ENCODE assay signal across 29 mouse cellular contexts in the genomic region with DNA sequence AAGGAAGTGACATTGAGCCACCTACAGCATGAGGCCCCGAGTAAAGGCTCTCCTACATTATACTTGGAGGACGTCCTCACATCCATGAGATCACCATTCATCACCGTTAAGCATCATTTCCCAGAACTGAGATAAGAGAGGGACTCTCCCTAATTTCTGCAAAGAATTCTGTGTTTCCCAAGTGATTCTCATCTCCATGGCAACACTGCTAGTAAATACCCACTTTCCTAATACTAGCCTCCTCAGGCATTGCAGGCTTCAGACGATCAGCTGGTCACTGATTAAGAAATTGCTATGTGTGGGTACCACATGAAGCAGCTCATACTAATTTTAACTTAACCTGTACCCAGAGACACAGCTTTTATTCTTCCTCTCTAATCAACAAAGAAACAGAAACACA. TPM values are rescaled to one million over a fixed set of nuclear protein-coding genes. Genes with fewer than 3 reads are reported as not detected.
DNase-seq lines count a peak whose midpoint lies in the region; ATAC-seq and TF ChIP-seq lines count a peak whose summit lies in the region.
"Had no signal": no experiment of that assay in that cellular context is flagged by ENCODE, and none has a peak within 500 bp of the region (broad histone marks: within the 10 kb centered on the region; RNA-seq: fewer than 3 reads in every experiment).

No protein-coding gene starts in this region.

- no peaks in the 10 kb centered on the region for H3K9me3 ChIP-seq in forebrain, postnatal 0 days (ENCODE audit: low read length)
- no peaks in the 10 kb centered on the region for H3K9me3 ChIP-seq in forebrain, embryonic 14.5 days (replicated peaks; ENCODE audit: control insufficient read depth, low read length)
- H3K9me3 ChIP-seq in lung, postnatal 0 days (ENCODE audit: low read length), result no peaks in the 10 kb centered on the region
- H3K9me3 ChIP-seq: embryonic facial prominence, embryonic 12.5 days; G1E; heart, embryonic 15.5 days; hindbrain, embryonic 10.5 days; limb, embryonic 15.5 days; lung, embryonic 15.5 days; midbrain, embryonic 12.5 days; stomach, embryonic 15.5 days had no signal

- no peaks in the 10 kb centered on the region for H3K4me1 ChIP-seq in forebrain, postnatal 0 days (ENCODE audit: insufficient read depth)
- no peaks in the 10 kb centered on the region for H3K4me1 ChIP-seq in forebrain, embryonic 14.5 days (ENCODE audit: control insufficient read depth, insufficient read depth, low read length)
- 0 out of 2 replicates have a peak, but pooled peaks cover 6% of the 10 kb centered on the region for H3K4me1 ChIP-seq in lung, postnatal 0 days (ENCODE audit: insufficient read depth, low read depth, low read length)
- H3K4me1 ChIP-seq in thymus, adult 2 months (replicated peaks; ENCODE audit: control insufficient read depth, insufficient read depth, low read length), result peaks cover 14% of the 10 kb centered on the region
- H3K4me1 ChIP-seq: hindbrain, embryonic 10.5 days; limb, embryonic 15.5 days had no signal

- peak; percentile 57 for ATAC-seq in forebrain, postnatal 0 days
- ATAC-seq in forebrain, embryonic 14.5 days, result no peak
- peak; percentile 72 for ATAC-seq in lung, postnatal 0 days
- ATAC-seq: intestine, embryonic 16.5 days had no signal

- H3K9ac ChIP-seq in forebrain, postnatal 0 days, result no peak overlapping the region
- H3K9ac ChIP-seq in forebrain, embryonic 14.5 days (ENCODE audit: low read length), result no peak overlapping the region
- no peak overlapping the region for H3K9ac ChIP-seq in lung, postnatal 0 days (replicated peaks; ENCODE audit: low read depth)
- H3K9ac ChIP-seq: embryonic facial prominence, embryonic 12.5 days; heart, embryonic 15.5 days; limb, embryonic 15.5 days; liver, embryonic 14.5 days; lung, embryonic 15.5 days; midbrain, embryonic 12.5 days; stomach, embryonic 15.5 days had no signal

- H3K4me2 ChIP-seq in forebrain, postnatal 0 days (ENCODE audit: low read depth), result no peak overlapping the region
- H3K4me2 ChIP-seq in forebrain, embryonic 14.5 days (ENCODE audit: low read length), result no peak overlapping the region
- H3K4me2 ChIP-seq in lung, postnatal 0 days (replicated peaks; ENCODE audit: low read depth, low read length), result no peak overlapping the region
- H3K4me2 ChIP-seq: embryonic facial prominence, embryonic 12.5 days; heart, embryonic 15.5 days; limb, embryonic 15.5 days; lung, embryonic 15.5 days; midbrain, embryonic 12.5 days; stomach, embryonic 15.5 days had no signal

- 40% methylated on average over 4 of the region's 4 CpGs for whole genome bisulfite sequencing in forebrain, postnatal 0 days
- 69% methylated on average over 4 of the region's 4 CpGs for WGBS in forebrain, embryonic 14.5 days
- 23% methylated on average over 4 of the region's 4 CpGs for WGBS in lung, postnatal 0 days
- WGBS in thymus, adult 2 months, result 82% methylated on average over 4 of the region's 4 CpGs

- TF ChIP-seq EP300 in lung, postnatal 0 days (IDR thresholded peaks at IDR 0.05), result peak; percentile 68

- no peaks in the 10 kb centered on the region for H3K36me3 ChIP-seq in forebrain, postnatal 0 days (ENCODE audit: insufficient read depth)
- no peaks in the 10 kb centered on the region for H3K36me3 ChIP-seq in forebrain, embryonic 14.5 days (ENCODE audit: control insufficient read depth, insufficient read depth, low read length)
- H3K36me3 ChIP-seq in lung, postnatal 0 days (ENCODE audit: insufficient read depth, low read length), result no peaks in the 10 kb centered on the region
- no peaks in the 10 kb centered on the region for H3K36me3 ChIP-seq in thymus, adult 2 months (ENCODE audit: control insufficient read depth, insufficient read depth, low read length)
- H3K36me3 ChIP-seq: embryonic facial prominence, embryonic 12.5 days; G1E; heart, embryonic 15.5 days; hindbrain, embryonic 10.5 days; limb, embryonic 15.5 days; lung, embryonic 15.5 days; midbrain, embryonic 12.5 days; stomach, embryonic 15.5 days had no signal

- TF ChIP-seq CTCF in forebrain, postnatal 0 days (IDR thresholded peaks at IDR 0.05; ENCODE audit: low read depth), result no peak
- no peak for TF ChIP-seq CTCF in lung, postnatal 0 days (IDR thresholded peaks at IDR 0.05)
- TF ChIP-seq CTCF in thymus, adult 2 months (IDR thresholded peaks at IDR 0.05; ENCODE audit: borderline replicate concordance, control insufficient read depth, extremely low read depth, insufficient read depth, low read length, poor library complexity), result no peak

- H3K4me3 ChIP-seq in forebrain, postnatal 0 days (ENCODE audit: low read depth, low read length), result no peak overlapping the region
- H3K4me3 ChIP-seq in forebrain, embryonic 14.5 days (ENCODE audit: low read depth, low read length), result no peak overlapping the region
- H3K4me3 ChIP-seq in lung, postnatal 0 days (ENCODE audit: low read depth, low read length), result no peak overlapping the region
- H3K4me3 ChIP-seq in thymus, adult 2 months (ENCODE audit: control insufficient read depth, insufficient read depth, low read length), result no peak overlapping the region
- H3K4me3 ChIP-seq: embryonic facial prominence, embryonic 12.5 days; erythroblast, embryonic 14.5 days; heart, embryonic 15.5 days; hindbrain, embryonic 10.5 days; limb, embryonic 15.5 days; lung, embryonic 15.5 days; midbrain, embryonic 12.5 days; stomach, embryonic 15.5 days had no signal

- H3K27ac ChIP-seq in forebrain, postnatal 0 days (ENCODE audit: low read depth, low read length), result no peak overlapping the region
- H3K27ac ChIP-seq in forebrain, embryonic 14.5 days (ENCODE audit: low read depth, low read length), result no peak overlapping the region
- no peak overlapping the region for H3K27ac ChIP-seq in lung, postnatal 0 days (ENCODE audit: low read length)
- H3K27ac ChIP-seq in thymus, adult 2 months (ENCODE audit: control insufficient read depth, insufficient read depth, low read length), result peak overlapping the region; percentile 45; the same call in 1 of the 2 replicates
- H3K27ac ChIP-seq: embryonic facial prominence, embryonic 12.5 days; heart, embryonic 15.5 days; hindbrain, embryonic 10.5 days; limb, embryonic 15.5 days; liver, embryonic 14.5 days; lung, embryonic 15.5 days; midbrain, embryonic 12.5 days; stomach, embryonic 15.5 days had no signal

- TF ChIP-seq POLR2A in thymus, adult 2 months (IDR thresholded peaks at IDR 0.05; ENCODE audit: control insufficient read depth, extremely low read depth, insufficient read depth, low read length, poor library complexity), result no peak

- no peaks in the 10 kb centered on the region for H3K27me3 ChIP-seq in forebrain, postnatal 0 days (ENCODE audit: insufficient read depth, low read length)
- no peaks in the 10 kb centered on the region for H3K27me3 ChIP-seq in forebrain, embryonic 14.5 days (replicated peaks; ENCODE audit: control insufficient read depth, insufficient read depth, low read length)
- no peaks in the 10 kb centered on the region for H3K27me3 ChIP-seq in lung, postnatal 0 days (replicated peaks; ENCODE audit: insufficient read depth, low read length)
- H3K27me3 ChIP-seq in thymus, adult 2 months (ENCODE audit: control insufficient read depth, insufficient read depth, low read length), result no peaks in the 10 kb centered on the region
- H3K27me3 ChIP-seq: CH12.LX; embryonic facial prominence, embryonic 12.5 days; limb, embryonic 15.5 days; lung, embryonic 15.5 days; midbrain, embryonic 12.5 days; stomach, embryonic 15.5 days had no signal

- no peak for DNase-seq in forebrain, postnatal 0 days
- DNase-seq in forebrain, embryonic 14.5 days (ENCODE audit: low spot score), result no peak
- peak; percentile 75 for DNase-seq in lung, postnatal 0 days (ENCODE audit: low spot score)
- no peak for DNase-seq in lung, adult 18-20 months
- no peak for DNase-seq in thymus, adult 2 months
- no peak for DNase-seq in thymus, postnatal 10 days (ENCODE audit: low spot score in 2 of 2)
- no peak for DNase-seq in thymus, postnatal 14 days
- DNase-seq: adrenal gland, adult 2 months; B cell, adult 2 months; cerebellum, adult 18-20 months; cerebellum, postnatal 14 days; gastrocnemius, postnatal 36 days; kidney, adult 9 months; kidney, postnatal 14 days; left cerebral cortex, postnatal 4 days; right cerebral cortex, adult 18-20 months; right cerebral cortex, postnatal 4 days had no signal

RNA-seq across cellular contexts. Expression of a gene that starts 46.7 kb away (rescaled TPM):
- 18.5 and 21.3 TPM in 2 replicates for total RNA-seq in forebrain, postnatal 0 days (2014; rRNA removed)
- 35.2 and 40.1 TPM in 2 replicates for polyA plus RNA-seq in forebrain, postnatal 0 days (2015; fragmentation: Nextera tagmentation; extraction: Ambion mirVana)
- 41.7 and 47.2 TPM in 2 replicates for polyA plus RNA-seq in forebrain, embryonic 14.5 days (2014; fragmentation: Nextera tagmentation; extraction: Ambion mirVana)
- 237 and 251 TPM in 2 replicates for polyA plus RNA-seq in lung, postnatal 0 days (2015; fragmentation: Nextera tagmentation; extraction: Ambion mirVana)
- 44.8 and 62.4 TPM in 2 replicates for polyA plus RNA-seq in thymus, adult 2 months (2012; rRNA removed)
